Mouse (Mus musculus) left cerebral cortex, postnatal 14 days (tissue): ENCODE measurements at regions not wholly inside any gene's neighbourhood (a gene's known extent, or its start where the extent isn't known, plus 50 kb on each side); places are given as distances from the start of the nearest gene placed in this dataset.

ENCODE experiments used
- DNase-seq, 2 experiments: peaks; one replicate each; pipeline ENCODE4 v3.0.0; 2021 to 2022; ENCODE audit warnings: low spot score in 2 of 2, mixed read lengths in 1 of 2
- intact Hi-C: fragments of 180-260 bp; cut with DNase I; formaldehyde crosslinking; loops from one replicate; pipeline ENCODE4 v1.15.1; 2025

GRCm38 (mm10) chr3:33498645-33499044 is 301.0 kb upstream of the Ttc14 start:
- intact Hi-C loops = no loop called here
- DNase-seq = no peak

GRCm38 (mm10) chr3:33508277-33508676 is 291.4 kb upstream of the Ttc14 start:
- no peak for DNase-seq
- intact Hi-C loops = no loop called here

GRCm38 (mm10) chr3:33544161-33544560 is 255.5 kb upstream of the Ttc14 start:
- no peak for DNase-seq
- intact Hi-C loops = no loop called here

- peak; percentile 14 to 19 for DNase-seq
- intact Hi-C loops = no loop called here
Observed at GRCm38 (mm10) chr3:33562670-33563360, 236.8 kb upstream of the Ttc14 start.

GRCm38 (mm10) chr3:33580599-33580998 is 219.0 kb upstream of the Ttc14 start:
- DNase-seq = no peak
- intact Hi-C loops = no loop called here

GRCm38 (mm10) chr3:33614206-33614605 is 185.4 kb upstream of the Ttc14 start:
- intact Hi-C loops = no loop called here
- DNase-seq = no peak

GRCm38 (mm10) chr3:33616871-33617270 is 182.8 kb upstream of the Ttc14 start:
- no peak for DNase-seq
- intact Hi-C loops = no loop called here

GRCm38 (mm10) chr3:33632928-33633514 is 166.6 kb upstream of the Ttc14 start:
- no peak for DNase-seq
- intact Hi-C loops = no loop called here

GRCm38 (mm10) chr3:33658597-33658996 is 141.0 kb upstream of the Ttc14 start:
- peak; percentile 8 to 48 for DNase-seq
- intact Hi-C loops = no loop called here
